Mouse (Mus musculus) spleen, adult 2 months (tissue): ENCODE results near the gene Agxt.

ENCODE experiments used
- CTCF ChIP-seq: fragments of 200-500 bp; IDR thresholded peaks from 2 replicates; pipeline ENCODE4 v1.5.1; 2011; ENCODE audit warnings: mild to moderate bottlenecking, inconsistent platforms; ENCODE audit not compliant: insufficient read depth, insufficient read length, insufficient replicate concordance; ENCODE audit errors: extremely low read depth
- POLR2A ChIP-seq: fragments of 200-500 bp; IDR thresholded peaks from 2 replicates; pipeline ENCODE4 v1.6.1; 2011; ENCODE audit warnings: low read depth, low read length, inconsistent platforms

GRCm38 (mm10) chr1:93157566-93157965 lies 22.5 kb downstream of the Agxt start:
- TF ChIP-seq CTCF (no peak), POLR2A (no peak)
